Mouse (Mus musculus): ENCODE measurements around the gene Usp5. TPM values are rescaled to one million over a fixed set of nuclear protein-coding genes. Genes with fewer than 3 reads are reported as not detected.

Gene Usp5
- total and polyA plus RNA-seq, 2 experiments from 2014 or later: 201 to 218 TPM

- peaks cover 31% of the 10 kb centered on the region for H3K4me1 ChIP-seq (ENCODE audit: insufficient read depth, low read length)
These were observed 33.9 kb upstream of the Usp5 start for GRCm38 (mm10) chr6:124863125-124863657.

GRCm38 (mm10) chr6:124862406-124863124, 33.3 kb upstream of the Usp5 start:
- ATAC-seq (ENCODE audit: low FRiP score) (no peak), DNase-seq (ENCODE audit: low spot score) (no peak)

More at GRCm38 (mm10) chr6:124863125-124863657, 33.9 kb upstream of the Usp5 start:
- Histone ChIP-seq H3K9ac (replicated peaks; ENCODE audit: low read length, poor library complexity, severe bottlenecking) (peak overlapping the region; percentile 93), H3K4me3 (ENCODE audit: low read depth, low read length) (peak overlapping the region; percentile 72), H3K4me2 (ENCODE audit: low read depth, low read length, poor library complexity, severe bottlenecking) (peak overlapping the region; percentile 75), H3K27me3 (ENCODE audit: insufficient read depth, low read length) (no peaks in the 10 kb centered on the region), H3K36me3 (ENCODE audit: insufficient read depth, low read length) (peaks cover 7% of the 10 kb centered on the region; the same call in 1 of the 2 replicates), H3K27ac (ENCODE audit: low read depth, low read length) (peak overlapping the region; percentile 97), H3K9me3 (ENCODE audit: low read length) (no peaks in the 10 kb centered on the region)
- DNase-seq (ENCODE audit: low spot score) (no peak), ATAC-seq (ENCODE audit: low FRiP score) (peak; percentile 52)
- 0% methylated on average over 13 of the region's 16 CpGs for WGBS
- TF ChIP-seq CTCF (IDR thresholded peaks at IDR 0.05): peak; percentile 41

GRCm38 (mm10) chr6:124861802-124862201, 32.5 kb upstream of the Usp5 start:
- Histone ChIP-seq H3K27ac (ENCODE audit: low read depth, low read length) (peak overlapping the region; percentile 97), H3K4me3 (ENCODE audit: low read depth, low read length) (peak overlapping the region; percentile 72)
- TF ChIP-seq CTCF (IDR thresholded peaks at IDR 0.05): no peak

More at GRCm38 (mm10) chr6:124862406-124863124, 33.3 kb upstream of the Usp5 start:
- Histone ChIP-seq H3K4me3 (ENCODE audit: low read depth, low read length) (peak overlapping the region; percentile 72), H3K4me2 (ENCODE audit: low read depth, low read length, poor library complexity, severe bottlenecking) (peak overlapping the region; percentile 75), H3K9ac (replicated peaks; ENCODE audit: low read length, poor library complexity, severe bottlenecking) (peak overlapping the region; percentile 93), H3K36me3 (ENCODE audit: insufficient read depth, low read length) (peaks cover 7% of the 10 kb centered on the region; the same call in 1 of the 2 replicates), H3K27me3 (ENCODE audit: insufficient read depth, low read length) (no peaks in the 10 kb centered on the region), H3K9me3 (ENCODE audit: low read length) (no peaks in the 10 kb centered on the region), H3K27ac (ENCODE audit: low read depth, low read length) (peak overlapping the region; percentile 97), H3K4me1 (ENCODE audit: insufficient read depth, low read length) (peaks cover 32% of the 10 kb centered on the region)
- WGBS: 8% methylated on average over 8 of the region's 8 CpGs
- no peak for TF ChIP-seq CTCF (IDR thresholded peaks at IDR 0.05)

GRCm38 (mm10) chr6:124861266-124861665, 32.0 kb upstream of the Usp5 start:
- peak overlapping the region; percentile 97; the same call in 1 of the 2 replicates for H3K27ac ChIP-seq (ENCODE audit: low read depth, low read length)

More at GRCm38 (mm10) chr6:124861802-124862201, 32.5 kb upstream of the Usp5 start:
- ATAC-seq (ENCODE audit: low FRiP score) (no peak), DNase-seq (ENCODE audit: low spot score) (no peak)
- peak overlapping the region; percentile 75 for H3K4me2 ChIP-seq (ENCODE audit: low read depth, low read length, poor library complexity, severe bottlenecking)
- H3K27me3 ChIP-seq (ENCODE audit: insufficient read depth, low read length): no peaks in the 10 kb centered on the region
- H3K36me3 ChIP-seq (ENCODE audit: insufficient read depth, low read length): peaks cover 7% of the 10 kb centered on the region; the same call in 1 of the 2 replicates
- peaks cover 32% of the 10 kb centered on the region for H3K4me1 ChIP-seq (ENCODE audit: insufficient read depth, low read length)
- 36% methylated on average over 3 of the region's 3 CpGs for WGBS
- no peaks in the 10 kb centered on the region for H3K9me3 ChIP-seq (ENCODE audit: low read length)
- peak overlapping the region; percentile 93 for H3K9ac ChIP-seq (replicated peaks; ENCODE audit: low read length, poor library complexity, severe bottlenecking)

GRCm38 (mm10) chr6:124860511-124860910, 31.2 kb upstream of the Usp5 start:
- peak overlapping the region; percentile 34; the same call in 1 of the 2 replicates for H3K4me2 ChIP-seq (ENCODE audit: low read depth, low read length, poor library complexity, severe bottlenecking)
- H3K36me3 ChIP-seq (ENCODE audit: insufficient read depth, low read length): peaks cover 7% of the 10 kb centered on the region; the same call in 1 of the 2 replicates
- H3K4me3 ChIP-seq (ENCODE audit: low read depth, low read length): no peak overlapping the region; the same call in 1 of the 2 replicates
- TF ChIP-seq CTCF (IDR thresholded peaks at IDR 0.05): no peak
- ATAC-seq (ENCODE audit: low FRiP score): no peak
- no peaks in the 10 kb centered on the region for H3K27me3 ChIP-seq (ENCODE audit: insufficient read depth, low read length)
- peak overlapping the region; percentile 36; the same call in 1 of the 2 replicates for H3K9ac ChIP-seq (replicated peaks; ENCODE audit: low read length, poor library complexity, severe bottlenecking)
- no peak for DNase-seq (ENCODE audit: low spot score)
- WGBS: 69% methylated on average over 9 of the region's 9 CpGs
- H3K27ac ChIP-seq (ENCODE audit: low read depth, low read length): peak overlapping the region; percentile 80; the same call in 1 of the 2 replicates
- H3K4me1 ChIP-seq (ENCODE audit: insufficient read depth, low read length): peaks cover 32% of the 10 kb centered on the region
- no peaks in the 10 kb centered on the region for H3K9me3 ChIP-seq (ENCODE audit: low read length)

More at GRCm38 (mm10) chr6:124861266-124861665, 32.0 kb upstream of the Usp5 start:
- Histone ChIP-seq H3K27me3 (ENCODE audit: insufficient read depth, low read length) (no peaks in the 10 kb centered on the region), H3K9me3 (ENCODE audit: low read length) (no peaks in the 10 kb centered on the region), H3K4me3 (ENCODE audit: low read depth, low read length) (peak overlapping the region; percentile 72; the same call in 1 of the 2 replicates), H3K4me2 (ENCODE audit: low read depth, low read length, poor library complexity, severe bottlenecking) (peak overlapping the region; percentile 75), H3K36me3 (ENCODE audit: insufficient read depth, low read length) (peaks cover 7% of the 10 kb centered on the region; the same call in 1 of the 2 replicates), H3K9ac (replicated peaks; ENCODE audit: low read length, poor library complexity, severe bottlenecking) (0 out of 2 replicates have a peak overlapping the region, but pooled peaks have one; percentile 93), H3K4me1 (ENCODE audit: insufficient read depth, low read length) (peaks cover 32% of the 10 kb centered on the region)
- 78% methylated on average over 19 of the region's 19 CpGs for WGBS
- ATAC-seq (ENCODE audit: low FRiP score): no peak
- no peak for DNase-seq (ENCODE audit: low spot score)
- TF ChIP-seq CTCF (IDR thresholded peaks at IDR 0.05): no peak
